Comparison of ENCODE assay signal across 12 mouse cellular contexts in the genomic region with DNA sequence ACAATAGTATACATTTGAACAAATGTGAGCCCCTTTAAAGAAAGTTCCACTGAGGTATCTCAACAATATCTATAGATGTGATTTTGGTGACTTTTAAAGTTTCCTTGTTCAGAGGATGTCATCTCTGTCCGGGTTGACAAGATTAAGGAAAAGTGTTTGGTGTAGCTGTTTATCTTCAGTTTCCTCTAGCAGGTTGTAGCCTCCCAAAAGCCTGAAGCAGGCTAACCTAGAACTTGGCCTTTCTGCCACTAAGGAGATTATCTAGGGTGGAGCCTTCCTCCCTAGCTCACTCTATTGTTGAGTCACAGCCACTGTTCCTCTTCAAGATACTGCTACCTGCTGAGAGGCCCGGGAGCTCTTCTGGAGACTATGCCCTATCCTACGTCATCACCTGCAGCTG.
"Had no signal": no experiment of that assay in that cellular context is flagged by ENCODE, and none has a peak within 500 bp of the region (broad histone marks: within the 10 kb centered on the region; RNA-seq: fewer than 3 reads in every experiment).

No protein-coding gene starts in this region.

- DNase-seq: lung, adult 18-20 months; lung, embryonic 14.5 days; lung, postnatal 10 days; lung, postnatal 4 days; midbrain, embryonic 14.5 days; retina, postnatal 1 day; right cerebral cortex, adult 18-20 months; right cerebral cortex, postnatal 25 days; thymus, adult 2 months; thymus, postnatal 25 days; thymus, postnatal 4 days had no signal

- ATAC-seq: midbrain, embryonic 16.5 days had no signal
